Mouse (Mus musculus) myocyte (in vitro differentiated cells): Measurements from ENCODE around the gene Arid5b.

ENCODE experiments used
- CEBPB ChIP-seq: IDR thresholded peaks from 2 replicates; pipeline ENCODE4 v1.6.1; 2011; ENCODE audit warnings: mild to moderate bottlenecking, moderate library complexity; ENCODE audit not compliant: poor library complexity, insufficient read depth, severe bottlenecking
- MAX ChIP-seq: IDR thresholded peaks from one replicate; pipeline ENCODE4 v1.6.1; 2011; ENCODE audit warnings: low read depth, mild to moderate bottlenecking, control low read depth
- MYOD1 ChIP-seq, 3 experiments: IDR thresholded peaks; one replicate each; pipeline ENCODE4 v1.6.1; 2011; ENCODE audit warnings: control low read depth in 2 of 3, low read depth in 2 of 3, mild to moderate bottlenecking in 2 of 3, moderate library complexity in 1 of 3; ENCODE audit not compliant: insufficient read length in 2 of 3, control insufficient read depth in 1 of 3
- MYOG ChIP-seq, 3 experiments: IDR thresholded peaks; one replicate each; pipeline ENCODE4 v1.6.1; 2011; ENCODE audit warnings: control low read depth in 2 of 3, low read depth in 2 of 3, mild to moderate bottlenecking in 2 of 3; ENCODE audit not compliant: insufficient read length in 2 of 3, control insufficient read depth in 1 of 3, insufficient read depth in 1 of 3
- POLR2A ChIP-seq: IDR thresholded peaks from one replicate; pipeline ENCODE4 v1.6.1; 2011; ENCODE audit warnings: low read depth, mild to moderate bottlenecking, control low read depth, moderate library complexity; ENCODE audit not compliant: insufficient read length
- POLR2AphosphoS2 ChIP-seq: IDR thresholded peaks from one replicate; pipeline ENCODE4 v1.6.1; 2011; ENCODE audit warnings: low read depth, control low read depth; ENCODE audit not compliant: insufficient read length
- TCF12 ChIP-seq: IDR thresholded peaks from one replicate; pipeline ENCODE4 v1.6.1; 2011; ENCODE audit warnings: mild to moderate bottlenecking, control low read depth; ENCODE audit not compliant: poor library complexity, insufficient read depth, severe bottlenecking
- USF1 ChIP-seq: IDR thresholded peaks from one replicate; pipeline ENCODE4 v1.6.1; 2011; ENCODE audit warnings: low read depth, mild to moderate bottlenecking, control low read depth, moderate library complexity

DNA sequence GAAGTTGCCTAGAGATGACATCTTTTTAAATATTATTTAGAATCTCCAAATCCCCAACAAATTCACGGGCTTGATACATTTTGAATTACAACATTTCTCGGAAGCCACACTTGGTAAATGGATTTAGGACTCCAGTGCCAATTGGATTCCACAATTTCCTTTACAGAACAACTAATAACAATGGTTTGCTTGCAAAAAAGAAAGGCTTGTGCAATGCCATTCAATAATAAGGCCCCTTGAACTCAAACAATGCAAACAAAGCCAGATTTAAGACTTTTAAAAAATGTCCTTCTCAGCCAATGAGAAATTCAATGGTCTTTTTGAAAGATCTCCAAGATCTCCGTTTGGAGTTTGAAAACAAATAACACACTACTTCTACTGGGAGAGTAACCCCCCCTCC is 185.0 kb downstream of the Arid5b start:
- TF ChIP-seq TCF12 (no peak), MYOD1 (IDR thresholded peaks at IDR 0.05; ENCODE audit: control insufficient read depth in 1 of 3, insufficient read length in 2 of 3, low read depth in 2 of 3) (no peak), POLR2AphosphoS2 (no peak), POLR2A (no peak), MYOG (IDR thresholded peaks at IDR 0.05; ENCODE audit: control insufficient read depth in 1 of 3, insufficient read depth in 1 of 3, insufficient read length in 2 of 3, low read depth in 2 of 3) (no peak), MAX (no peak), USF1 (no peak), CEBPB (no peak)
